Mouse (Mus musculus) left cerebral cortex, postnatal 25 days (tissue): ENCODE measurements at regions not wholly inside any gene's neighbourhood (a gene's known extent, or its start where the extent isn't known, plus 50 kb on each side); places are given as distances from the start of the nearest gene placed in this dataset.
A peak's percentile ranks its signal among the peaks of the same experiment; 100 is the strongest.

Experiments used
- DNase-seq, 2 experiments: peaks; one replicate each; pipeline ENCODE4 v3.0.0; 2022; ENCODE audit warnings: low spot score in 2 of 2, mixed read lengths in 1 of 2
- intact Hi-C: fragments of 180-260 bp; cut with DNase I; formaldehyde crosslinking; loops from one replicate; pipeline ENCODE4 v1.15.1; 2025

GRCm38 (mm10) chr8:49845575-49845974 lies 1001.8 kb upstream of the Tenm3 start:
- intact Hi-C loops, result no loop called here

GRCm38 (mm10) chr8:49831970-49832369 lies 988.2 kb upstream of the Tenm3 start:
- no peak for DNase-seq
- intact Hi-C loops, result no loop called here

More at GRCm38 (mm10) chr8:49845575-49845974, 1001.8 kb upstream of the Tenm3 start:
- DNase-seq, result no peak

- intact Hi-C loops, result loop anchor here (2.0 to 10.0 kb wide), 2 partner anchors 1609 to 1805 kb away; no protein-coding TSS in a partner anchor
These were observed 985.6 kb upstream of the Tenm3 start for GRCm38 (mm10) chr8:49829345-49829744.

GRCm38 (mm10) chr8:49826231-49826630 lies 982.5 kb upstream of the Tenm3 start:
- peak in 1 of 2 experiments; percentile 11 for DNase-seq
- intact Hi-C loops, result loop anchor here (10.0 kb wide), 1 partner anchor 1801 kb away; no protein-coding TSS in a partner anchor

More at GRCm38 (mm10) chr8:49829345-49829744, 985.6 kb upstream of the Tenm3 start:
- DNase-seq, result peak; percentile 73 to 81

GRCm38 (mm10) chr8:49825000-49825399 lies 981.2 kb upstream of the Tenm3 start:
- intact Hi-C loops, result loop anchor here (10.0 kb wide), 1 partner anchor 1800 kb away; no protein-coding TSS in a partner anchor
- DNase-seq, result no peak

- intact Hi-C loops, result loop anchor here (10.0 kb wide), 1 partner anchor 1798 kb away; no protein-coding TSS in a partner anchor
- DNase-seq, result no peak
These were observed 979.0 kb upstream of the Tenm3 start for GRCm38 (mm10) chr8:49822791-49823190.

- no peak for DNase-seq
- intact Hi-C loops, result no loop called here
These were observed 955.5 kb upstream of the Tenm3 start for GRCm38 (mm10) chr8:49799236-49799635.

GRCm38 (mm10) chr8:49796741-49797140 lies 953.0 kb upstream of the Tenm3 start:
- DNase-seq, result no peak
- intact Hi-C loops, result no loop called here

- intact Hi-C loops, result no loop called here
- DNase-seq, result no peak
These were observed 950.7 kb upstream of the Tenm3 start for GRCm38 (mm10) chr8:49794491-49794890.

GRCm38 (mm10) chr8:49769829-49770228 lies 926.1 kb upstream of the Tenm3 start:
- intact Hi-C loops, result no loop called here
- DNase-seq, result no peak

GRCm38 (mm10) chr8:49738043-49738442 lies 894.3 kb upstream of the Tenm3 start:
- intact Hi-C loops, result no loop called here
- DNase-seq, result no peak

- intact Hi-C loops, result no loop called here
- DNase-seq, result no peak
These were observed 885.4 kb upstream of the Tenm3 start for GRCm38 (mm10) chr8:49729156-49729555.

- intact Hi-C loops, result no loop called here
- DNase-seq, result no peak
These were observed 868.6 kb upstream of the Tenm3 start for GRCm38 (mm10) chr8:49712371-49712770.

GRCm38 (mm10) chr8:49708701-49709100 lies 865.0 kb upstream of the Tenm3 start:
- peak; percentile 3 to 37 for DNase-seq
- intact Hi-C loops, result loop anchor here (5.0 kb wide), 1 partner anchor 1486 kb away; no protein-coding TSS in a partner anchor

GRCm38 (mm10) chr8:49699058-49699457 lies 855.3 kb upstream of the Tenm3 start:
- intact Hi-C loops, result no loop called here
- DNase-seq, result no peak

- intact Hi-C loops, result no loop called here
- DNase-seq, result no peak
These were observed 853.0 kb upstream of the Tenm3 start for GRCm38 (mm10) chr8:49696709-49697108.
